Mouse (Mus musculus): Measurements from ENCODE around the gene Dnah7a. TPM values are rescaled to one million over a fixed set of nuclear protein-coding genes. Genes with fewer than 3 reads are reported as not detected.
"Not testable (repeated sequence)": the region's sequence is repeated elsewhere in the genome, so short reads cannot be mapped to it uniquely, and the experiment has no call there.

Gene Dnah7a
- under 0.01 TPM in 1 of 2 replicates, not detected in the other for polyA plus RNA-seq (2012; rRNA removed)

- 20% methylated on average over 42 of the region's 42 CpGs for WGBS
- DNase-seq (ENCODE audit: low read depth in 1 of 2, low spot score in 2 of 2): peak; percentile 15 to 19
- Histone ChIP-seq H3K4me1 (ENCODE audit: control insufficient read depth, insufficient read depth, insufficient read length) (peaks cover 8% of the 10 kb centered on the region; the same call in 1 of the 2 replicates), H3K36me3 (ENCODE audit: control insufficient read depth, insufficient read depth, low read length) (no peaks in the 10 kb centered on the region), H3K27ac (ENCODE audit: insufficient read depth, low read length) (no peak within 1 kb of the TSS), H3K4me3 (ENCODE audit: extremely low read depth, insufficient read depth, insufficient read length) (peak within 1 kb of the TSS; percentile 47; the same call in 1 of the 2 replicates), H3K27me3 (ENCODE audit: control insufficient read depth, insufficient read depth, low read length) (no peaks in the 10 kb centered on the region)
- TF ChIP-seq CTCF (IDR thresholded peaks at IDR 0.05; ENCODE audit: extremely low read depth, insufficient read depth, insufficient read length, insufficient replicate concordance) (no peak), POLR2A (IDR thresholded peaks at IDR 0.05; ENCODE audit: low read depth, low read length) (no peak)
These were observed at the start of gene Dnah7a for GRCm38 (mm10) chr1:53706431-53707361. Gene Dnah7a (minus strand): TSS chr1:53706784.

- 91% methylated on average over 2 of the region's 2 CpGs for WGBS
These were observed 46.9 kb upstream of the Dnah7a start for GRCm38 (mm10) chr1:53753501-53753900.

GRCm38 (mm10) chr1:53751144-53751543, 44.6 kb upstream of the Dnah7a start:
- H3K27me3 ChIP-seq (ENCODE audit: control insufficient read depth, insufficient read depth, low read length): no peaks in the 10 kb centered on the region
- no peak overlapping the region for H3K27ac ChIP-seq (ENCODE audit: insufficient read depth, low read length)
- WGBS: 96% methylated on average over 1 of the region's 1 CpGs
- TF ChIP-seq CTCF (IDR thresholded peaks at IDR 0.05; ENCODE audit: extremely low read depth, insufficient read depth, insufficient read length, insufficient replicate concordance): no peak
- no peak for TF ChIP-seq POLR2A (IDR thresholded peaks at IDR 0.05; ENCODE audit: low read depth, low read length)
- DNase-seq (ENCODE audit: low read depth in 1 of 2, low spot score in 2 of 2): no peak
- H3K4me1 ChIP-seq (ENCODE audit: control insufficient read depth, insufficient read depth, insufficient read length): no peaks in the 10 kb centered on the region
- peaks cover 7% of the 10 kb centered on the region for H3K36me3 ChIP-seq (ENCODE audit: control insufficient read depth, insufficient read depth, low read length)
- H3K4me3 ChIP-seq (ENCODE audit: extremely low read depth, insufficient read depth, insufficient read length): no peak overlapping the region

More at GRCm38 (mm10) chr1:53753501-53753900, 46.9 kb upstream of the Dnah7a start:
- not testable (repeated sequence) for DNase-seq (ENCODE audit: low read depth in 1 of 2, low spot score in 2 of 2); H3K27ac ChIP-seq (ENCODE audit: insufficient read depth, low read length); H3K4me3 ChIP-seq (ENCODE audit: extremely low read depth, insufficient read depth, insufficient read length); H3K4me1 ChIP-seq (ENCODE audit: control insufficient read depth, insufficient read depth, insufficient read length); H3K27me3 ChIP-seq (ENCODE audit: control insufficient read depth, insufficient read depth, low read length)
- H3K36me3 ChIP-seq (ENCODE audit: control insufficient read depth, insufficient read depth, low read length): peaks cover 22% of the 10 kb centered on the region

- H3K27me3 ChIP-seq (ENCODE audit: control insufficient read depth, insufficient read depth, low read length); H3K27ac ChIP-seq (ENCODE audit: insufficient read depth, low read length); DNase-seq (ENCODE audit: low read depth in 1 of 2, low spot score in 2 of 2); H3K36me3 ChIP-seq (ENCODE audit: control insufficient read depth, insufficient read depth, low read length); H3K4me1 ChIP-seq (ENCODE audit: control insufficient read depth, insufficient read depth, insufficient read length); H3K4me3 ChIP-seq (ENCODE audit: extremely low read depth, insufficient read depth, insufficient read length): not testable (repeated sequence)
- 92% methylated on average over 7 of the region's 7 CpGs for WGBS
These were observed 44.1 kb upstream of the Dnah7a start for GRCm38 (mm10) chr1:53750697-53751096.

- not testable (repeated sequence) for H3K4me3 ChIP-seq (ENCODE audit: extremely low read depth, insufficient read depth, insufficient read length); H3K4me1 ChIP-seq (ENCODE audit: control insufficient read depth, insufficient read depth, insufficient read length); H3K27ac ChIP-seq (ENCODE audit: insufficient read depth, low read length); H3K36me3 ChIP-seq (ENCODE audit: control insufficient read depth, insufficient read depth, low read length); DNase-seq (ENCODE audit: low read depth in 1 of 2, low spot score in 2 of 2); H3K27me3 ChIP-seq (ENCODE audit: control insufficient read depth, insufficient read depth, low read length)
- 96% methylated on average over 1 of the region's 1 CpGs for WGBS
These were observed 43.3 kb upstream of the Dnah7a start for GRCm38 (mm10) chr1:53749881-53750385.

- no peaks in the 10 kb centered on the region for H3K36me3 ChIP-seq (ENCODE audit: control insufficient read depth, insufficient read depth, low read length)
- DNase-seq (ENCODE audit: low read depth in 1 of 2, low spot score in 2 of 2): no peak
- no peak overlapping the region for H3K4me3 ChIP-seq (ENCODE audit: extremely low read depth, insufficient read depth, insufficient read length)
- no peaks in the 10 kb centered on the region for H3K4me1 ChIP-seq (ENCODE audit: control insufficient read depth, insufficient read depth, insufficient read length)
- no peak overlapping the region for H3K27ac ChIP-seq (ENCODE audit: insufficient read depth, low read length)
- WGBS: 68% methylated on average over 9 of the region's 11 CpGs
- TF ChIP-seq CTCF (IDR thresholded peaks at IDR 0.05; ENCODE audit: extremely low read depth, insufficient read depth, insufficient read length, insufficient replicate concordance): no peak
- no peak for TF ChIP-seq POLR2A (IDR thresholded peaks at IDR 0.05; ENCODE audit: low read depth, low read length)
- H3K27me3 ChIP-seq (ENCODE audit: control insufficient read depth, insufficient read depth, low read length): no peaks in the 10 kb centered on the region
These were observed 42.0 kb upstream of the Dnah7a start for GRCm38 (mm10) chr1:53748571-53748970.

- Histone ChIP-seq H3K27me3 (ENCODE audit: control insufficient read depth, insufficient read depth, low read length) (no peaks in the 10 kb centered on the region), H3K4me1 (ENCODE audit: control insufficient read depth, insufficient read depth, insufficient read length) (no peaks in the 10 kb centered on the region)
These were observed 39.4 kb upstream of the Dnah7a start for GRCm38 (mm10) chr1:53746001-53746400.

More at GRCm38 (mm10) chr1:53746001-53746400, 39.4 kb upstream of the Dnah7a start:
- Histone ChIP-seq H3K4me3 (ENCODE audit: extremely low read depth, insufficient read depth, insufficient read length) (no peak overlapping the region), H3K27ac (ENCODE audit: insufficient read depth, low read length) (no peak overlapping the region), H3K36me3 (ENCODE audit: control insufficient read depth, insufficient read depth, low read length) (no peaks in the 10 kb centered on the region)
- no peak for DNase-seq (ENCODE audit: low read depth in 1 of 2, low spot score in 2 of 2)
- 84% methylated on average over 5 of the region's 5 CpGs for WGBS
- TF ChIP-seq POLR2A (IDR thresholded peaks at IDR 0.05; ENCODE audit: low read depth, low read length) (no peak), CTCF (IDR thresholded peaks at IDR 0.05; ENCODE audit: extremely low read depth, insufficient read depth, insufficient read length, insufficient replicate concordance) (no peak)

Measured in spleen, adult 2 months (tissue).